Mouse (Mus musculus) layer of hippocampus, adult 9-11 months (tissue): ENCODE data around the gene Elmsan1.

ENCODE experiments used
- DNase-seq: peaks from one replicate; pipeline ENCODE4 v3.0.0; 2022

Gene Elmsan1

GRCm38 (mm10) chr12:84215758-84216440 lies 2.8 kb downstream of the Elmsan1 start:
- DNase-seq, result no peak

DNA sequence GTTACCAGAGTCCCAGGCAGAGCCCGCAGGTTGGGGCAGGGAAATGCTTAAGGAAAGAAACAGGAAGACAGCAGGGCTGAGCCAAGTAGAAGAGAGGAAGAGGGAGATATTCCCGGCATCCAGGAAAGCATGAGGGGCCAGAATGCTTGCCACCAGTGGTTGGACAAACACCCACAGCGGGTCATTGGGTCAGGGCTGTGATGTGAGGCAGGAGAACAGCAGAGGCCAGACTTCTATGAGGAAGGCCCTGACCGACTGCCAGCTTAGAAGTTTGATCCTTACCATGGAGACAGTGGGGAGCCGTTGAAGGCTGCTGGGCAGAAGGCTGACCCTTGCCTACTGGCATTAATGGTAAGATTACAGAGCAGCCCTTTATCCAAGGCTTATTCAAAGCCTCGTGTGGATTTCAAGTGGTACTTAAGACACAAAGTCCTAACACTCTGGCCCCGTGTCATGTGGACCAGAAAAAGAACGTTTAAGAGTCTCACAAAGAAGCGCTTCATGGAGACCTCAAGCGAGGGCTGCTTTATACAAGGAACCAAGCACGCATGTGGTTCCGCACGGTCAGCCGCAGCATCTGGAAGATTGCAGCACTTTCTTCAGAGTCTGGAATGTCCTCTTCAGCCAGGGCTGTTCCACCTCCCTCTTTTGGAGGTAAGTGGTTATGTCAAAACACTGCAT lies 4.0 kb downstream of the Elmsan1 start:
- DNase-seq, result no peak

DNA sequence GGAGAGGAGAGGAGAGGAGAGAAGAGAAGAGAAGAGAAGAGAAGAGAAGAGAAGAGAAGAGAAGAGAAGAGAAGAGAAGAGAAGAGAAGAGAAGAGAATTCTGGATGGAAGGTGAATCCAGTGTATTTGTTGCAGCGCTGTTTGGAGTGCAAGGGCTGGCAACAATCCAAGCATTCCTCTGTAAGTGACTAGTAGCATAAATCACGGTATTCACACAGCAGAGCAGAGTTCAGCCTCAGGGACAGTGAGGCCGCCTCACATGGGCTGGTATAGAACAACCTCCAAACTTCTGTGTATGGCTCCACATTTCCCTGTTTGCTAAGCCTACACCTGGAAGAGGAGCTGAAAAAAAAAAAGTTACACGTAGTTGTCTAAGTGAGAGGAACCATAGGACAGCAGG lies 6.4 kb downstream of the Elmsan1 start:
- no peak for DNase-seq

GRCm38 (mm10) chr12:84211021-84211538 lies 7.6 kb downstream of the Elmsan1 start:
- DNase-seq, result no peak

DNA sequence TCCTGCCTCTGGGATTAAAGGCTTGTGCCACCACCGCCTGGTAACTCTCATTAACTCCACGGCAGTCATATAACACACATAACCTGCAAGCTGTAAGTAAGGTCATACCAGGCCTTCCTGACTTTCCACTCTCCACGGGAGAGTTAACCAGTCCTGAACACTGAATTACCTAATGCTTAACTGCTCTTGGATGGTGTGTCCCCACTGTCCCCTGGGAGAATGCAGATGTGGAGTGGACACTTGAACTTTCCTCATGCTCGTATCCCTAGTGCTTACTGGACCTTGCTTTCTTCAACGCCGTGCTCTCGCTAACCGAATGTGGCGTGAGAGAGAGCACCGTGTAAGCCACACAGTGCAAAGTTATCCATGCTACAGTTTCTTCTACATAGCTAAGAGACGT lies 8.4 kb downstream of the Elmsan1 start:
- DNase-seq, result no peak

- no peak for DNase-seq
Measured at GRCm38 (mm10) chr12:84209093-84209492, 9.6 kb downstream of the Elmsan1 start.

DNA sequence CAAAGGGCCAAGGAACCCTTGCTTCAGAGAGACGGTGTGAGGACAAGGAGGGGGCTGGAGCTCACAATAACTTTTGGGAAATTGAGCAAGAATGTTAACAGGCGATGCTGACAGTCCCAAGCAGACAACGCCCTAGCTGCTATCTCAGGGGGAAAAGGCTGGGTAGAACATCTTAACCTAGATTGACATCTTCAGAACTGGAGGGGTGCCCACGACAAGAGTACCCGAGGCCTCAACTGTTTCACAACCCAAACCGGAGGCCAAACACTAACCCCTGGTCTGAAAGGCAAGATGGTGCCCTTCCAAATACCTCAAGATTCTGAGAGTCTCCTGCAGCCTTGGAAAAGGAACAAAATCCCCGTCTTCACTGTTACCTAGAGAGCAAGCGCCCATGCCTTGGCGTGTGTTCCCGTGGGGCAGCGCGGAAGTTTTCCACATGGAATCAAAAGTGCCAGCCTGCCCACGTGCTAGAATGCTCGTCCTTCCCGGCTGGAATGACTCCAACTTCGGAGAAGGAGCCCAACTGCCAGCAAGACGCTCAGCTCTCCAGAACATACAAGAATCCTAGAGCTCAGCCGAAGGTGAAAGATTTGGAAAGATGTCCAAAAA lies 11.4 kb downstream of the Elmsan1 start:
- no peak for DNase-seq

GRCm38 (mm10) chr12:84206525-84206924 lies 12.2 kb downstream of the Elmsan1 start:
- DNase-seq, result no peak

GRCm38 (mm10) chr12:84205659-84206185 lies 13.0 kb downstream of the Elmsan1 start:
- no peak for DNase-seq

- no peak for DNase-seq
Measured at GRCm38 (mm10) chr12:84204662-84205061, 14.0 kb downstream of the Elmsan1 start.

- DNase-seq, result no peak
Measured at GRCm38 (mm10) chr12:84203778-84204216, 14.9 kb downstream of the Elmsan1 start.

DNA sequence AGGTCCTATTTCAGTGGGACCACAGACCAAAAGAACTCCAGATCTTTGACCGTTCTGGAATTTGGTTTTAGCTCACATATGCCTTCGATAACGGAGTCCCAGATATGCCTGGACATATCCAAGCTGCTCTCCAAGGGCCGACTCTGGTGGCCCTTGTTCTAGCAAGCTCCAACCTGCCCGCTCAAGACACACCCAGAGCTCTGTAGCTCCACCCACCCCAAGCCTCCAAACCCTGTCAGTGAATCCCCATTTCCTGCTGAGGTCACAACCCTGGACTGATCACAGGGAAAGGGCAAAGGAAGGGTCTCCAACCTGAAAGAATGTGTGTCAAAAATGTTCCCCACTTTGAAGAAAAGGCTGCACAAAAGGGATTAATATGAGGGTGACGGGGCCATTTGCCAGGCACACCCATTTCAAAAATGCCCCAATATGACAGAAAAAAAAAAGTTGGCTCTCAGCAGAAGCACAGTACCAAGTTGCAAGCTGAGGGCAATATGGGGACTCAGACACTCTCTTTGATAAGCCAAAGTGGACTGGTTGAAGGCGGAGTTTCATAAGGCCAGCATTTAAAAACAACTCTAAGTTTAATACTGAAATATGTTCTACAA lies 15.4 kb downstream of the Elmsan1 start:
- DNase-seq, result no peak

- no peak for DNase-seq
Measured at GRCm38 (mm10) chr12:84202561-84202960, 16.1 kb downstream of the Elmsan1 start.

GRCm38 (mm10) chr12:84201686-84202484 lies 16.8 kb downstream of the Elmsan1 start:
- DNase-seq, result no peak

- no peak for DNase-seq
Measured at GRCm38 (mm10) chr12:84201222-84201621, 17.5 kb downstream of the Elmsan1 start.

DNA sequence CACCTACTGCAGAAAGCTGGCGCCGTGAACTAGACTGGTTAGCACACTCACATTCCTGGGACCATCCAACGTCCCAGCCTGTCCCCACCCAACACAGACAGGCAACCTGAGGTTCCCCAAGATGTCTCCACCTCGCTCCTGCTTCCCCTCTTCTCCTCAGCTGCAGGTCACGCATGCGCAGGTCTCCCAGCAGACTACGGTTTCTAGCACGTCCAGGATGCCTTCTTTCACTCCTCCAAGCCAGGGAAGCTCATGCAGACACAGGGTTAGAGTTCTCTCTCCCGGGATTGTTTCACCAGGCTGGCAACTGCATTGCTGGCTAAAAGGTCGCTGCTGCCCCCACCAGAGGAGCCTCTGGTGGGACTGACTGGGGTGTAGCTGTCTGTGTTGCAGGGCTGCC lies 19.8 kb downstream of the Elmsan1 start:
- no peak for DNase-seq

DNA sequence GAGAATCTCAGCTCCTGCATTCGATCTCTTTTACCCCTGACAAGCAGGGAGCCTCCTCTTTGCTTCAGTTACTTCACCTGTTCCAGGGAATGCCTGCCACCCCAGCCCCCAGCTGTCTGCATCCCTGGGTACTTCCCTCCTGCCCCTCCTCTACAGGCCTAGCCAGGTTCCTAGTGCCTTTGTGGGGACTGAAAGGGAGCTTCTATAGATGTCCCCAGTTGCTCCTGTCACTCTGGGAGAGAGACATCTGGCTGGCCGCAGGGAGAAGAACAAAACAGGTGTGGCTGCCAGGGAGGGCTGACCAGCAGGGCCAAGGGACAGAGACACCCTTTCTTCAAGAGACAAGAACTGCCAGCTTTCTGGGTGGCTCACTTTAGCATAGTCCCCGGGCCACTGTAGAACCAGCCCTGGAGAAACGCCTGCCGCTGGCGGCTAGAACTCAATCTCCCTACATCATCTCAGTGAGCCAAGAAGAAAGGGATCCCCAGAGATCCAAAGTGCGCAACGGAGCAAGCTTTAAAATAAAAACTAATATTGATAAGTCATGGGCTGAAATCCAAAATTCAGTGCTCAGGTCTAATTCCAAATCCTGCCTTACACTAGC lies 20.5 kb downstream of the Elmsan1 start:
- DNase-seq, result no peak

DNA sequence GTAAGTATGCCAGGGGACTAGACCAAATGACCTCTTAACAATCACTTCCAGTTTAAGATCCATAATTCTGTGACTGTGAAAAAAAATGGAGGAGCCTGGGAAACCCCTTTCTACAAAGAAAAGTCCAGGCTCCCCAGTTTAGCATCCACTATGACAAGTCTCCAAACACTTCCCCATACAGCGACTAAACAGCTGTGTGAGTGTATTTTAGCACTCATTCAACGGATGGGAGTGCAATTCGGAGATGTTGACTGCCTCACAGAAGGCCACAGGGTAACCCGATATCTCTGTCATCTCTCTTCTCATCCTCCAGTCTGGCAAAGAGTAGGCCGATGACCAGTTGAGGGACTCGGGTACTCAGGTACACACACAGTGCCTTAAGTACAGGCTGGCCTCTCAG lies 23.5 kb downstream of the Elmsan1 start:
- DNase-seq, result no peak

- DNase-seq, result no peak
Measured at GRCm38 (mm10) chr12:84194400-84195109, 24.1 kb downstream of the Elmsan1 start.

DNA sequence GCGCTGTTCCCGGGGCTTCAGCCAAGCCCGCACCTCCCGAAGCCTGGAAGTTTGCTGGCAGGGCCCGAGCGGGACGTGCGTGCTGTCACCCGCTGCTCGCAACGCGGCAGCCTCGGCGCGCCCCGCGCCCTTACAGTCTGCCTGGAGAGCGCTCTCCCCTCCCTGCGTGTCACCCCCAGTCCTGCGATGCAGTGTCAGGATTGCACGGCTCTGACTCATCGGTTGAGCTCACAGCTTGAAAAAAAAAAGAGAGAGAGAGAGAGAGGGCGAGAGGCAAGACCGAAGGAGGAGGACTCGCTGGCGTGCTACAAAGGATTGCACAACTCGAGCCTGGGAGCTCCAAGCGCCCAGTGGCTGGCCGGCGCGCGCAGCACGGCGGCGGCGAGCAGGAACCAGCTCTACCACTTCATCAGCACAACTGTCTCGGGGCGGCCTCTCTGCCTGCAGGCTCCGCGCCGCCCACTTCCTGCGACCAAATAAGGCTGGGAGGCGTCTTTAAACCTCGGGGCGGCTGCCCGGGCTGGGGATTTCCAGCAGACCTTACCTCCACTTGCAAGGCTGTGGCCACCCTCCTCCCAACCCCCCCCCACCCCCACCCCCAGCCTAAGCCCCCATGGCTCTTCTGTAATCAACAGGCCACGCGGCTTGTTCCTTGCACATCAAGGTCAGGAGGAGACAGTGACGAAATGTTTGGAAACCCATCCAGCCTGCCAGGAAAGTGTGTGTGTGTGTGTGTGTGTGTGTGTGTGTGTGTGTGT lies 24.9 kb downstream of the Elmsan1 start:
- peak; percentile 97 for DNase-seq
